Mouse (Mus musculus) kidney, adult 11 months (tissue): ENCODE results near the gene Gm20671.
"Not testable (repeated sequence)": the region's sequence is repeated elsewhere in the genome, so short reads cannot be mapped to it uniquely, and the experiment has no call there.

Experiments used
- DNase-seq: peaks from one replicate; pipeline ENCODE4 v3.0.0; 2022

The Gm20671 gene

DNA sequence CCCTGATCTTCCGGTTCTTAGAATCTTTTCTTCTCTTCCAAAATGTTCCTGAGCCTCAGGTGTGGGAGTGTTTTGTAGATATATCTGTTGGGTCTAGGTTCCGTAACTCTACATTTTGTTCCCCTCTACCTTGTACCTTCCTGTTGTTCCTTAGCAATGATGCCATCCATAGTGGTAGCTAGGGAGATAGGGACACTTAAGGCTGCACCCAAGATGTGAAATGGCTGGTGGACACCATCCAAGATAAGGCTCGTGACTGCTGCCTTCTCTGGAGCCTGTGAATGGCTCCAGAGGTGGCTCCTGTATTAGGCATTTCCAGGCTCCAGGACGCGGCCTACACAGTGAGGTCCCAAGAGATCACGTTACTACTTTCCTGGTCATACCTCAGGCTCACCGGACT, 98.6 kb downstream of the Gm20671 start:
- no peak for DNase-seq

DNA sequence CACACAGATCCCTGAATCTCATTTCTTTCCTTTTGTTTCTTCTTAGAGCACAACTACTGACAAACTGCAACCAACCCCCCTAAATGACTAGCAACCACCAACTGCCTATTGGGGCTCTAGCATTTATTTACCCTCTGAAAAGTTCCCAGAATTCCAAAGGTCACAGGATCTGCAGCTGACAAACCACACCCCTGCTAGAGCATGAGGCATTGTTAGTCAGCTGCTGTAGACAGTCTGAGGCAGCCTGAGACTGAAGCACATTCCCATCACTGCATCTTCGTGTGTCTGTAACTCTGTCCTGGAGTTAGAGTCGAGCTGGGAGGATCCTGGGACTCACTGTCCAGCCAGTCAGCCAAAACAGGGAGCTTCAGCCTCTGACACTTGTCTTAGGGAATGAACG, 101.5 kb downstream of the Gm20671 start:
- not testable (repeated sequence) for DNase-seq

DNA sequence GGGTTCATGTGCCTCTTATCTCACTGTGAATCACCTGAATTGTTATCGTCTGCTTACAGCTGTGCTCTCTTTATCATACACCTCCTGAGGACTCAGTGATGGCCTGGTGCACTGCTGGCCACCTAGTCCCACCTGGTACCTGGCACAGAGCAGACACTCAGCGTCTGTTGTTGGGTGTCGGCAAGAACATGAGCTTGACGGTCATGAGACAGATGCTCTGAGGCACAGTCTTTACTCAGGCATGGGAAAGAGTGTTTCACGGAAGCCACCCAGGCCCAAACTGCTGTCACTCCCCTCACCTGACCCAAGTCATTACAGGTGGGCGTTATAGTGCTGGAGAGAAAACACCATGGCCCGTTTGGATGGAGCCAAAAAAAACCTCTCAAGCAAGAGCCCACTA, 102.9 kb downstream of the Gm20671 start:
- DNase-seq: no peak

DNA sequence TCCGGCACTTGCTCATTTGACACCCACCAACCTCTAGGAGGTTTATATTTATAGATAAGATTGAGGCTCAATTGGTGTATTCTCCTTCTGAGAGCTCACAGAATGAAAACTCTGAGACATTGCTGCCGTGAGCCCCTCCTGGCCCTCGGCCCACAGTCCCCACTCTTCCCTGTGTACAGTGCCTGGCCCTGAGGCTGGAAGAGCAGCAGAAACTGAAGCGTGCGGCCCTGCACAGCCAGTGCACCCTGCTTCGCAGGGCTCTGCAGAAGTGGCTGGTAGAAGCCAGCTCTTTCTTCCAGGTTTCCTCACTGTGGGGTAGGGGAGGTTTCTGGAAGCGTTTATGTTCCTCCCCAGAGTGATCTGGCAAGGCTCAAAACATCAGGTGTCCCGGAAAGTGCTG, 104.2 kb downstream of the Gm20671 start:
- DNase-seq: not testable (repeated sequence)

DNA sequence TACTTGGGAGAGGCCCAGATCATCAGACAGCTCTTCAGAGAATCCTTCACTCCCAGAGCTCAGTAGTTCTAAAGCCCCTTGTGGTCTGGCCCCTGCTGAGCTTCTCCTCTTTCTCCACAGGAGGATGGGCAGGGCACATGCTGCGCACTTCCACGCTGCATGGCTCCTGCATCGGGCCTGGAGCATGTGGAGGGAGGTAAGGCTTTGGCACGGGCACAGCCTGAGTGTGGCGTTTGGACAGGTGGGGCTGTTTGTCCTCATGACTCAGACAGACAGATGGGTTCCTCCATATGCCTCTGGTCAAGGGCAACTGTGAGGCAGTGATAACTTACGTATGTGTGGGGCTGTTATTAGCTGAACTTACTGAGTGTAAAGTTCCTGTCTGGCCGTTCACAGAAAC, 104.6 kb downstream of the Gm20671 start:
- DNase-seq: no peak

DNA sequence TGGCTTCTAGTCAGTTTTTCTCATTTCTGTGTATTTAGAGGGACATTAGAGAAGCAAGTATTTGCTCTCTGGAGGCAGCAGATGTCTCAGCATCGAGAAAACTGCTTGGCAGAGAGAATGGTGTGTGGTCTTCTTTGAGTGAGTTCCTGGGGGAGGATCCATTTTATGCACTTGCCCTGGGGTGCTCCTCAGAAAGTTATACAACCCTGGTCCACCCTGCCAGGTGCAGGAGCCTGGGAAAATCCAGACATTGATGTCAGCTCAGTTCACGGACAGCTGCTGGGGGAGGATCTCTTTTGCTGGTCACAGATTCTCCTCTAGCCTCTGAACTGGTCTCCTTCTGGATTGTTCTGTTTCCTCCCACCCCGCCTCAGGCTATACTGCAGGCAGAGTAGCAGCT, 105.6 kb downstream of the Gm20671 start:
- no peak for DNase-seq

- no peak for DNase-seq
Observed at GRCm38 (mm10) chr5:32720416-32720815, 106.5 kb downstream of the Gm20671 start.

- no peak for DNase-seq
Observed at GRCm38 (mm10) chr5:32718916-32719315, 108.0 kb downstream of the Gm20671 start.

DNA sequence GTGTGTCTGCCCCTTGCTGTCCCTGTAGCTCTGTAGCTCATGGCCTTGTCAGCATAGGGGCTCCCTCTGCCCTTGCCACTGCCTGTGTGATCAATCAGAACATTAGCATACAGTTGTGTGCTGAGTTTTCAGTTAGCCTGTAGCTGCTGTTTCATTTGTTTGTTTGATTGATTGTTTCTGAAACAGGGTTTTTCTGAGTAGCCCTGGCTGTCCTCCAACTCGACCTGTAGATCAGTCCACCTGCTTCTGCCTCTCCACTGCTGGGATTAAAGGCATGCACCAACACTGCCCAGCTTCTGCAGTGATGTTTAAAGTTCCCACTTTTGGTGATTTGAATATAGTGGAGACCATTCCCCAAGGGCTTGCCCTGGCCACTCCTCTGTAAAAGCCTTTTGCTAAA, 109.2 kb downstream of the Gm20671 start:
- DNase-seq: no peak

GRCm38 (mm10) chr5:32713703-32714467, 113.0 kb downstream of the Gm20671 start:
- DNase-seq: peak; percentile 96

- DNase-seq: no peak
Observed at GRCm38 (mm10) chr5:32713042-32713702, 113.7 kb downstream of the Gm20671 start.

- no peak for DNase-seq
Observed at GRCm38 (mm10) chr5:32712221-32713041, 114.5 kb downstream of the Gm20671 start.

- DNase-seq: no peak
Observed at GRCm38 (mm10) chr5:32711485-32711884, 115.4 kb downstream of the Gm20671 start.

GRCm38 (mm10) chr5:32706226-32706780, 120.6 kb downstream of the Gm20671 start:
- no peak for DNase-seq

- DNase-seq: peak; percentile 40
Observed at GRCm38 (mm10) chr5:32697208-32697867, 129.6 kb downstream of the Gm20671 start.

DNA sequence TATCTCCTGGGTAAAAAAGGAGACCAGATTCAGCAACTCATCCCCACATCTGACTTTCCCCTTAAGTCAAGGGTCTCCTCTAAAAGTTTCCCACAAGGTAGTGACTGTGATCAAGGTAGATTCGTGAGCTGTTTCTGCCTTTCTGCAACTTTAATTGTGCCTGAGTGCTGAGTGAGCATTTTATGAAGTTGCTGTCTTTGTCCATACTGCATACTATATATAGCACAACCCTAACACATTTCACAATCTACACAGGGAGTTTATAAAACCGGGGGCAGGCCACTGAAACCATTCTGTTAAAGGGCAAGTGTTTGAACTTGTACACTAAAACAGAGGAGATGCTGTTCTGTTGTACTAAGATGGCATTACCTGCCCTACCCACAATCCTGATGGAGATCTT, 133.5 kb downstream of the Gm20671 start:
- no peak for DNase-seq
